Comparison of ENCODE assay signal across 8 mouse cellular contexts in the genomic region with DNA sequence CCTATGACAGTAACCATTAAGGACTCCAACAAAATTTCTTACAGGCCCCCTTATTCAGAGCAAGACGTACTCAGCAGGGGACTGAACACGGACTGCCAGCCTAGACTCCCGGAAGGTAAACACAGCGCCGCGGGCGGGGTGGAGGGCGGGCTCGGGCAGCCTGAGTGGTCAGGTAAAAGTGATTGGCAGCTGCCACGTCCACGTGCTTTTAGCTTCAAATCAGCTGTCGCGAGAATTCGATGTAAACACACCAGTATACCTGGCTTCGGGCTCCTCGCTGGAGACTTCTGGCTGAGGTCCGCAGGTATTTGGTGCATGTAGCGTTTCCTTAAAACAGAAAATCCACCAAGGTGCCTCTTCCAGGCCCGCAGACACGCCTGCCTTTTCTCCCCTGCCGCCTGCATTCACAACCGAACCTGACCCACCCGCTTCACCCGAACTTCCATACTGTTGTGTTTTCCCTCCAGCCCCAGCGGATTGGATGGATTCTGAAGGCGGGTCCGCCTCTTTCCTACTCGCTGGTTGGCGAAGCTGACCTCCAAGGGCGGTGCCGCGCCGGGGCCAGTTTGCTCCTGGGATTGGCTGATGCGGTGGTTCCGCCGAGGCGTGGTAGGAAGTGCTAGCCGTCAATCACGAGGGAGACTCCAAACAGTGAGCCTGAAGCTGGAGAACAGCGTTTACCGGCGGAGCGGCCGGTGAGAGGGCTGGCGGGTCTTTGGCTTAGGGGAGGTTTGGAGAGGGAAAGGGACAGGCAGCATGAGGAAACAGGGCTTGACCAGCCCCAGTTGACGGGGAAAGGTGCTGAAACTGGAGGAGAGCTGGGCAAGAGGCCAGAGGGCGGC. TPM values are rescaled to one million over a fixed set of nuclear protein-coding genes. Genes with fewer than 3 reads are reported as not detected.
DNase-seq lines count a peak whose midpoint lies in the region; ATAC-seq lines count a peak whose summit lies in the region.

Bcas3 (plus strand) TSS at position 629 of the 842 bp plus-strand sequence.

- under 1% methylated on average over 47 of the region's 47 CpGs for WGBS in heart, embryonic 14.5 days
- WGBS in liver, embryonic 13.5 days (ENCODE audit: insufficient replicate concordance): under 1% methylated on average over 47 of the region's 47 CpGs
- WGBS in stomach, embryonic 16.5 days: under 1% methylated on average over 47 of the region's 47 CpGs

- H3K4me3 ChIP-seq in heart, embryonic 14.5 days (ENCODE audit: control insufficient read depth in 1 of 2, insufficient read depth in 1 of 2, low read depth in 1 of 2, low read length in 2 of 2): peak within 1 kb of the TSS; percentile 75 to 94
- H3K4me3 ChIP-seq in liver, embryonic 13.5 days (replicated peaks): peak within 1 kb of the TSS; percentile 75
- H3K4me3 ChIP-seq in stomach, embryonic 16.5 days (replicated peaks; ENCODE audit: low read length): peak within 1 kb of the TSS; percentile 73

- H3K9me3 ChIP-seq in heart, embryonic 14.5 days (ENCODE audit: control insufficient read depth, low read length): no peaks in the 10 kb centered on the region
- H3K9me3 ChIP-seq in liver, embryonic 13.5 days (replicated peaks): no peaks in the 10 kb centered on the region
- H3K9me3 ChIP-seq in stomach, embryonic 16.5 days (replicated peaks; ENCODE audit: control insufficient read depth, low read length): no peaks in the 10 kb centered on the region

- DNase-seq in c-Kit-negative CD71-positive TER-119-positive erythroid progenitor cells, embryonic 14.5 days (ENCODE audit: low read depth, low spot score): peak; percentile 98
- peak; percentile 97 for DNase-seq in fibroblast of lung, adult 2 months (ENCODE audit: low read depth)
- peak; percentile 99 for DNase-seq in kidney, postnatal 14 days
- peak; percentile 99 for DNase-seq in liver, embryonic 13.5 days
- peak; percentile 97 for DNase-seq in neural tube, embryonic 10.5 days (ENCODE audit: extremely low spot score, low spot score)

- peaks cover 0 to 11% of the 10 kb centered on the region in 2 experiments; a peak in 2 of 4 replicates for H3K4me1 ChIP-seq in heart, embryonic 14.5 days (ENCODE audit: control insufficient read depth in 2 of 2, insufficient read depth in 2 of 2, low read length in 2 of 2)
- H3K4me1 ChIP-seq in liver, embryonic 13.5 days (replicated peaks): peaks cover 49% of the 10 kb centered on the region
- H3K4me1 ChIP-seq in stomach, embryonic 16.5 days (ENCODE audit: control insufficient read depth, insufficient read depth, low read length): peaks cover 3% of the 10 kb centered on the region; the same call in 1 of the 2 replicates

- peak within 1 kb of the TSS; percentile 83 for H3K9ac ChIP-seq in heart, embryonic 14.5 days (ENCODE audit: low read length)
- peak within 1 kb of the TSS; percentile 89 for H3K9ac ChIP-seq in liver, embryonic 13.5 days
- H3K9ac ChIP-seq in stomach, embryonic 16.5 days (ENCODE audit: low read length): peak within 1 kb of the TSS; percentile 83

- H3K4me2 ChIP-seq in heart, embryonic 14.5 days (ENCODE audit: low read length): peak within 1 kb of the TSS; percentile 85
- H3K4me2 ChIP-seq in liver, embryonic 13.5 days: peak within 1 kb of the TSS; percentile 79
- peak within 1 kb of the TSS; percentile 82 for H3K4me2 ChIP-seq in stomach, embryonic 16.5 days (ENCODE audit: low read depth, low read length)

- H3K36me3 ChIP-seq in heart, embryonic 14.5 days (ENCODE audit: control insufficient read depth, insufficient read depth, low read length): peaks cover 9% of the 10 kb centered on the region; the same call in 1 of the 2 replicates
- H3K36me3 ChIP-seq in liver, embryonic 13.5 days: peaks cover 20% of the 10 kb centered on the region
- H3K36me3 ChIP-seq in stomach, embryonic 16.5 days (ENCODE audit: control insufficient read depth, insufficient read depth, low read length): no peaks in the 10 kb centered on the region

- peak within 1 kb of the TSS; percentile 64 to 66; a peak in 3 of 4 replicates for H3K27ac ChIP-seq in heart, embryonic 14.5 days (replicated peaks in 1 of 2; ENCODE audit: control insufficient read depth in 1 of 2, insufficient read depth in 1 of 2, low read depth in 2 of 2, low read length in 2 of 2)
- H3K27ac ChIP-seq in liver, embryonic 13.5 days: peak within 1 kb of the TSS; percentile 82
- peak within 1 kb of the TSS; percentile 23; the same call in 1 of the 2 replicates for H3K27ac ChIP-seq in stomach, embryonic 16.5 days (ENCODE audit: low read length)

- H3K27me3 ChIP-seq in heart, embryonic 14.5 days (ENCODE audit: control insufficient read depth, insufficient read depth, low read length): no peaks in the 10 kb centered on the region
- H3K27me3 ChIP-seq in liver, embryonic 13.5 days: no peaks in the 10 kb centered on the region
- H3K27me3 ChIP-seq in stomach, embryonic 16.5 days (ENCODE audit: control insufficient read depth, insufficient read depth, low read length): no peaks in the 10 kb centered on the region

- ATAC-seq in CD4-positive, CD25-positive, alpha-beta regulatory T cell, adult 4 months: peak; percentile 95
- ATAC-seq in heart, embryonic 14.5 days (ENCODE audit: insufficient number of reproducible peaks, insufficient read depth, low FRiP score, low read depth): peak; percentile 98
- ATAC-seq in liver, embryonic 13.5 days (ENCODE audit: low read depth): peak; percentile 96
- peak; percentile 98 for ATAC-seq in stomach, embryonic 16.5 days (ENCODE audit: insufficient read depth, low FRiP score)

RNA-seq across cellular contexts. Expression of gene Bcas3, which starts in this region (rescaled TPM):
- 10 to 100 TPM; 56.0 to 63.1 TPM for polyA plus RNA-seq in CD4-positive, CD25-positive, alpha-beta regulatory T cell, adult 4 months (2017; shearing (Covaris generic))
- 18.0 and 22.5 TPM in 2 replicates for polyA plus RNA-seq in heart, embryonic 14.5 days (2014; fragmentation: Nextera tagmentation; extraction: Ambion mirVana)
- polyA plus RNA-seq in liver, embryonic 13.5 days (2015; fragmentation: Nextera tagmentation; extraction: Ambion mirVana): 13.6 and 16.4 TPM in 2 replicates
- polyA plus RNA-seq in stomach, embryonic 16.5 days (2015; fragmentation: Nextera tagmentation; extraction: Ambion mirVana): 21.2 and 22.2 TPM in 2 replicates

Comparison
In these comparisons a context has a peak if more than half of its experiments do, and no peak if none do; other contexts are left out.
1. Peak in every context shown above with its lines: DNase-seq, ATAC-seq, H3K4me3 ChIP-seq and H3K27ac ChIP-seq.
2. H3K27ac ChIP-seq: peak in every context shown above with its lines; median percentile 82 in liver, embryonic 13.5 days; 65 in heart, embryonic 14.5 days; 23 in stomach, embryonic 16.5 days.